Mouse (Mus musculus): ENCODE data around the gene Dpy19l1.

DNA sequence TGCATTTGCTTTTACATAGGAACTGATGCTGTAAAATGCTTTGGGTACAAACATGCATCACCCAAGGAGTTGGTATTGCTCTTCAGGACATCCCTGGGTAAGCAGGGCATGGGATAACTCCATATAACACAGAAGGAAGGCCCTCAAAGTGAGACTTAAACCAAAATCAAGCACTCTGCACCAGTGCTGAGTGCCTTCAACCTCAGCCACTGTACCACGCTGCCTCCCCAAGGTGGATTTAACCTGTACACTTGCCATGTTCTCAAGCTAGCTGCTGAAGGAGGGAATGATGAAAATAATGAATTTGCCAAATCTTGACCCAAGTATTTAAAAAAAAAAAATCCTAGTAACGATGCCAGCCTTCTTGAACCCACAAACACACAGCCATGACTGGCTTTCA is 1.3 kb downstream of the Dpy19l1 start:
- TF ChIP-seq CTCF (IDR thresholded peaks at IDR 0.05; ENCODE audit: control insufficient read depth, insufficient read depth, insufficient read length) (peak; percentile 23), MAX (IDR thresholded peaks at IDR 0.05) (no peak), MYOG (IDR thresholded peaks at IDR 0.05; ENCODE audit: control insufficient read depth, extremely low read depth, insufficient read length) (no peak)
